Mouse (Mus musculus): Measurements from ENCODE around the gene Mrpl33.
"Not testable (repeated sequence)": the region's sequence is repeated elsewhere in the genome, so short reads cannot be mapped to it uniquely, and the experiment has no call there.

The Mrpl33 gene

DNA sequence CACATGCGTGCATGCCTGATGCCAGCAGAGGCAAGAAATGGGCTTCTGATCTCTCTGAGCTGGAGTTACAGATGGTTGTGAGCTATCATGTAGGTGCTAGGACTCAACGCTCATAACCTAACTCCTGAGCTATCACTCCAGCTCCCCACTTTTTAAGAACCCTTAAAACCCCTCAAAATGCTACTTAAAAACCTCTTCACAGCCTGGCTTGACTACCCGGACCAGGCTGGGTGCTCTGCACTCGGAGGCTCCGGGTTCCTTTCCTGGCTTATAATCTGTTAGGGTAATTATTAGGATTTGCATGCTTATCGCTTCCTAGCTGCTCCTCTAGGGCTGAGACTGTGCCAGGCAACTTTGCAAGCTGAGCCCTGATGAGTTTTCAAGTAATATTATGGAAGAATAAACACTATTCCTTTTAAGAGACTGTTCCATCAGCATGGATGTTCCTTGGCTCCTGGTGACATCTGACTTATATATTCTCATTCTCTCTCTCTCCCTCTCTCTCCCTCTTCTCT, 752 bp downstream of the Mrpl33 start:
- no peak for DNase-seq

DNA sequence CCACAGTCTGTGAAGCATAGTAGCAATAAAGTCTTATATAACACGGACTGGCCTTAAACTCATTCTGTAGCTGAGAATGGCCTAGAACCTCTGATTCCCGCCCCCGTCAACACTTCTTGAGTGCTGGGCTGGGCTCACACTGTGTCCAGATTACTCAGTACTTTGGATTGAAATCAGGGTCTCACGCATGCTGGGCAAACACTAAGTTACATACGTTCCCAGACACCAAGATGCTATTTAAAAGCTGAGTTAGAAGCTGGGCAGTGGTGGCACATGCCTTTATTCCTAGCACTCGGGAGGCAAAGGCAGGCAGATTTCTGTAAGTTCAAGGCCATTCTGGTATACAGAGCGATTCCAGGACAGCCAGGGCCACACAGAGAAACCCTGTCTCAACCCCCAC, 1.4 kb downstream of the Mrpl33 start:
- DNase-seq = no peak

- no peak for DNase-seq
Measured at GRCm38 (mm10) chr5:31598579-31598978, 1.8 kb downstream of the Mrpl33 start.

DNA sequence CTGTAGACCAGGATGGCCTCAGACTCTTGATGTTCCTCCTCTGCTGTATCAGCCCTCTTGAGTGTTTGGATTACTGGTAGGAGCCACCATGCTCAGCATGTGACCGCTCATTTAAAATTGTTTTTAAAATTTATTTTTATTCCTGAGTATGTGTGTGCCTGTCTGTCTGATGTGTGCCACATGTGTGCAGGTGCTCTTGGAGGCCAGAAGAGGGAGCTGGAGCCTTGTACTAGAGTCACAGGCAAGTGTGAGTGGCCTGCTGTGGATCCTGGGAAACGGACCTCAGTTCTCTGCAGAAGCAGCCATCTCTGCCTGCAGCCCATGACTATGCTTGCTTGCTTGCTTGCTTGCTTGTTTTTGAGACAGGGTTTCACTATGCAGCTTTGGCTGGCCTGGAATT, 2.4 kb downstream of the Mrpl33 start:
- DNase-seq = no peak

GRCm38 (mm10) chr5:31601162-31601722, 4.5 kb downstream of the Mrpl33 start:
- DNase-seq = no peak

GRCm38 (mm10) chr5:31602377-31602776, 5.6 kb downstream of the Mrpl33 start:
- DNase-seq = no peak

DNA sequence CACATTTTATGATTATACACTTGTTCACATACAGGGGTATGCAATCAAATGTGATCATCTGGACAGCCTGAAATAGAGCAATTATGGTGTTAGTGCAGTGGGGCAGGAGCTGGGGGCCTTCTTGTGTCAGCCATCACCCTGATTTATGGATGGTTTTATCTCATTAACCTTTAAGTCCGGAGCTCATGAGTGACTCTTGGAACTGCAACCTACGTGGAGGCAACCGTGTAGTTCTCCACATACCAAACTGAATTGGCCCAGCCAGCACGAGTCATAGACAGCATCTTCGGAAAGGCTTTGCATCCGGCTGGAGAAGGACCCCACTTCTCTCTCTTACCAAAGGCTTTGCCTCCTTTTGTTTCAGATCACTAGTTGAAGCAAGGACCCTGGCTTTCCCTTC, 7.0 kb downstream of the Mrpl33 start:
- no peak for DNase-seq

DNA sequence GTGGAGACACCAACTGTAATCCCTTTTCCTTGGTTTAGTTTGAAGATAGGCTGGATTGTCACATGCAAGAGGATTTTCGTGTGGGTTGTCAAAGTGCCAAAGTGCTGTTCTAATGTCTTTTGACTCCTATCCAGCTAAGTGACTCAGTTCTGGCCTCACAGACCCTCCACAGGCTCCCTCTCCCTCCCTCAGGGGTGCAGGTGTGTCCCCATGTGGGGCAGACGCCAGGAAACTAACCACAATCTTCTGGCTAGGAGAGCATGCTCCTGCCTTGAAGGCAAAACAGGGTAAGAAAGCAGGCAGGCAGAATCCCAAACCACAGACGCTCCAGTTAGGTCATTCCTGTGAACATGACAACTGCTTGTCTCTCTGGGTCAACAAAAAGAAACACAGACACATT, 9.4 kb downstream of the Mrpl33 start:
- DNase-seq = no peak

DNA sequence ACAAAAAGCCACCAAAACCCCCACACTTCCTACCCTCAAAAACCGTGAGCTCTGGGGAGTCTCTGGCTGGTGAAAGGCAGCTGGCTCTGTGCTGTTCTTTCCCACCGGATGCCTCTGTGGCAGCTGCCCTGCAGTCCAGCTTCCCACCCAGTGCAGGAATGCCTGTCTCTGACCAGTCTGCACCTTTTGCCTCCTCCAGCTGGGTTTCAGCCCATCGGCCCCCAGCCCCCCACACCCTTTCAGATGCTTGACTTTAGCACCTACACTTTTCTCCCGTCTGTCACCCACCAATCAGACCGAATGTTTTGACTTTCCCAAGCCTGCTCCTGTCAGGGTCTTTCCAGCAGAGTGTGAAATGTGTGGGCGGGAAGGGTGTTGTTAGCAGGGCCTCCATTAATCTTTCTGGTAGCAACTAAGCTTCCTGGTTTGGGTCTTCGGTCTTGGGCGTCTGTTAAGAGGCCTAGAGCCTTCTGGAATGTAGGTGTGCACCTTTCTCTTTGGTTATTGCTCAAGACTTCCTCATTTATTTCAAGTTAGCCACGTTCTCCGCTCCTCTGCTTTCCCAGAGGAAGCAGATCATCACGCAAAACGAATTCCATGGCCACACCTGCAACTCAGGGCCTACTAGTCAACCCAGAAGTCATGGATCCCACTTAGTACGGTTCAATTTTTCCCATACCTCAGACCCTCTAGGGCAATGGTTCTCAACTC, 13.8 kb downstream of the Mrpl33 start:
- DNase-seq = no peak

DNA sequence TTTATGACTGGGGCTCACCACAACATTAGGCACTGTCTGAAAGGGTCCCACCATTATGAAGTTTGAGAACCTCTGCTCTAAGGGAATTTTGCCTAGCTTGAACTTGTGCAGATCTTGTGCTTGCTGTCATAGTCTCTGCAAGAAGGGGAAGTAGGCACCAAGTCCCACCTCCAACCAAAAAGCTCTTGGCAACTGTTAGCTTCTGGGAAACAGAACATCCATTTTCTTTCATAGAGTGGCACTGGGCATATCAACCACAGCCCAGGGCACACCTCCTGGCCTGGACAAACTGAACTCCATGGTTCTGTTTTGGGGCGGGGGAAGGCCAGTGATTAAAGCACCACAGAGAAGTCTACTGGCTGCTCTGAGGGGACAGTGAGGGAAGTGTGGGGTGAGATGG, 14.5 kb downstream of the Mrpl33 start:
- no peak for DNase-seq

- peak; percentile 79 for DNase-seq
Measured at GRCm38 (mm10) chr5:31613852-31614286, 17.1 kb downstream of the Mrpl33 start.

- DNase-seq = no peak
Measured at GRCm38 (mm10) chr5:31614339-31615025, 17.7 kb downstream of the Mrpl33 start.

GRCm38 (mm10) chr5:31620326-31620725, 23.6 kb downstream of the Mrpl33 start:
- no peak for DNase-seq

DNA sequence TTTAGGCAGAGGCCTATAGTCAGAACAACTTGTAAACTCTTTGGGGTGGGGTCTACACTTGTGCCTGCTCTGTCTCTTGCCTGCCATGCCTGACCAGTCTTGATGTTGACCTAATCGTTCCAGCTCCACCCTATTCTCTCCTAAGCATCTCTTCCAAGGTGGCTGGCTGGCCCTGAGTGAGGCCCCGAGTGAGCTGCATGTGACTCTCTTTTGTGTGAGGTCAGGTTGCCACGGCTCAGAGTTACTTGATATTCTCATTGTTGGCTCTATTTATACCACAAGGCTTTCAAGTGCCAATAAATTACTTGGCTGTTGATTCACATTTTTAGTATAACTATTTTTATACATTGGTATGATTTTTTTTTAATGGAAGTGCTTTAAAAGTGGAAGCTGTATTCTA, 30.4 kb downstream of the Mrpl33 start:
- no peak for DNase-seq

GRCm38 (mm10) chr5:31627562-31628526, 31.1 kb downstream of the Mrpl33 start:
- no peak for DNase-seq

DNA sequence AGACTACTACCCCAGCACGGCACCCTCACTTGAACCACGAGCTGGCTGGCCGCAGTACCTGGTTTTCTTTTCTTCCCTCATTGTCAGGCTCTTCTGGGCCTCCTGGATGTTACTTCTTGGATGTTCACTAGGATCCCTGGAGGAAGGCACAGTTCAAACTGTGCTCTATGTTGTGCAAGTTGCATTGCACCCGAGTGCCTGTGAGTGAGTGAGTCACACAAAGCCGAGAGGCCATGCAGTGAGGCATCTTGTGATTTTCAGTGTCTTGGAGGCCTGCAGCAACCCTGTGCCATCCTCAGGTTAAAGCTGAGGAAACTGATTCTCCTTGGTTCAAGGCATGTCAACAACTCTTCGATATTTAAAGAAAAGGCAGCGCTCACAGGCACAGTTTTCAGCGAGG, 31.8 kb downstream of the Mrpl33 start:
- no peak for DNase-seq

DNA sequence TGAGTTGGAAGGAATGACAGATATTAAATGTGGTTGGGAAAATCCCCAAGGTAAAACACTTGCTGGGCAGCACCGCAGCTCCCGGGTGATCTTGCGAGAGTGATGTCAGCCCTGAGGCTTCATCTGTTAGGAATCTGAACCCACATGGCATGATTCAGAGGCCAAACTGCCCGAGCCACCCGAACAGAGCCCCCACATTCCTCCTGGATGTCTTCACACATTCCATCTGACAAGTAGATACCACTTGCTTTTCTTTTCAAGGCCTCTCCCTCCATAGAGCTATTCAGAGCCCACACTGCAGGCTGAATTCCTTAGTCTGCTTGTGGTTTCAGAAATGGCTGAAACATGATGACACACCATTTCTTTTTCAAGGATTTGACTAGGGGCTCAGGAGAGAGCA, 33.3 kb downstream of the Mrpl33 start:
- no peak for DNase-seq

DNA sequence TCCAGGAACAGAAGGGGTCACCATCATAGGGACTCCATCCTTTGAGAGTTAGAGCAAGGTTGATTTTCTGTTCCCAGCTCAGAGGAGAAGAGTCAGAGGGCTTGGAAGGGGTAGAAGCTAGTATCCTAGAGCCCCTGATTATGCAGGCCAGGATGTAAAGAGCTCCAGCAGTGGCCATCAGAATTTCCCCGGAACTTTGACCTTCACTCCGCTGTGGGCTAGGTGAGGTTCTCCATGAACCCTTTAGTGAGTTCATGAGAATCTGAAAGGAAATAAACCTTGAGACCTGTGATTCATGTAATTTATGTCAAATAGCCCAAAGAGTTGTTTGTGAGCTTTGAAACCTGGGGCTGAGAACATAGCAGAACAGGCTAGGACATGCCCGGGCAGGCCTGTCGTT, 34.4 kb downstream of the Mrpl33 start:
- DNase-seq = not testable (repeated sequence)

DNA sequence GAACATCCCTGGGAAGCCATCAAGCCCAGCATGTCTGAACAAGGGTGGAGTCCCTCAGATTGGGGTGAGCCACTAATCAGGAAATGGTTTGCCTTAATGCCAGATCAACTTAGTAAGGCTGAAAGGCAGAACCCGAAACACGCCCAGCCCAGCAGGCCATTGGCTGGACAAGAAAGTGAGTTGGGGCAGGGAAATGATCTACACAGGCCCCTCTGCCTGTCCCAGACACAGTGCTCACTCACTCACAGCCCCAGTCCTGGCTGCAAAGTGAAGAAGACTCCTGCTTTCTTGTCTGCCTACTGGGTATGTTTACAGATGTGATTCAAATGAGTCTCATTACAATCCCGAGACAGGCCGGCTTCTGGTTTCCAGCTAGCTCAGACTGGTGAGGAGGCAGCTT, 37.4 kb downstream of the Mrpl33 start:
- no peak for DNase-seq

DNA sequence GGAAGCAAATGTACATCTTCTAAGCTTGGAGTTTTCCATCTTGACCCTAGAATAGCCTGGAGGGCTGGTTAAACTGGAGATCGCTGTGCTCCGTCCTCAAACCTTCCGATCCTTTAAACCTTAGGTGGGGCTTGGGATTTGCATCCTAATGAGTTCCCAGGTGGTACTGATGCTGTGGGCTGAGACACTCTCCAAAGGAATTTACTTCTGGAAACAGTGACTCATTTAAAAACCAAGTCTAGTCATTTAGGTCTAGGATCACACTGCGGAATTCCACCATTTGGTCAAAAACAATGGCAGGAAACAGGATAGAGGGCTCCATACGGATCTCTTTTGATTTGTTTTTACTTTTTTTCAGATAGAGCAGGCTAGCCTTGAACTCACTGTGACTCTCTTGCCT, 37.9 kb downstream of the Mrpl33 start:
- no peak for DNase-seq

GRCm38 (mm10) chr5:31636636-31637253, 40.0 kb downstream of the Mrpl33 start:
- DNase-seq = no peak

DNA sequence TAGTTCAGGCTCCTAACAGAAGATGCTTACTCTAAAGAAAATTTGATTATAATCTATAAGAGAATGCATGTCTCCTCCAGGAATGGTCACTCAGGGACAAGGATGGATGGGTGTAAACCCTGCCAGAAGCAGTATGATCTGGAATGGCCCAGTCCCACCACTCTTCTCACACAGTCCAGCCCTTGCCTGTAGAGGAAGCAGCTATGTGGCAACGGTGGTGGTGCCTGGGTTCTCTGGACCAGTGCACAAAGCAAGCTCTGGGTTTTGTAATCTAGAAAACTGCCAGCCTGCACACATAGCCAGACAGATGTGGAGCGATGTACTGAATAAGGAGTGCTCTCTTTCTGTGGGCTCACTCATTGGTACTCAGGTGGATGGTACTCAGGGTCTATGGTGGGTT, 43.8 kb downstream of the Mrpl33 start:
- DNase-seq = no peak

- no peak for DNase-seq
Measured at GRCm38 (mm10) chr5:31642300-31642699, 45.6 kb downstream of the Mrpl33 start.
